Mouse (Mus musculus): ENCODE results near the gene Por. TPM values are rescaled to one million over a fixed set of nuclear protein-coding genes. Genes with fewer than 3 reads are reported as not detected.

The Por gene
- total and polyA plus RNA-seq, 2 experiments from 2014 or later = 75.2 to 94.1 TPM

- Histone ChIP-seq H3K36me3 (ENCODE audit: insufficient read depth, low read length) (peaks cover 35% of the 10 kb centered on the region), H3K4me3 (ENCODE audit: low read depth, low read length) (no peak overlapping the region), H3K4me2 (ENCODE audit: low read depth, low read length, poor library complexity, severe bottlenecking) (no peak overlapping the region), H3K9ac (replicated peaks; ENCODE audit: low read length, poor library complexity, severe bottlenecking) (no peak overlapping the region), H3K9me3 (ENCODE audit: low read length) (no peaks in the 10 kb centered on the region), H3K27ac (ENCODE audit: low read depth, low read length) (no peak overlapping the region), H3K27me3 (ENCODE audit: insufficient read depth, low read length) (no peaks in the 10 kb centered on the region), H3K4me1 (ENCODE audit: insufficient read depth, low read length) (peaks cover 23% of the 10 kb centered on the region)
- TF ChIP-seq CTCF (IDR thresholded peaks at IDR 0.05) = no peak
- no peak for ATAC-seq (ENCODE audit: low FRiP score)
- no peak for DNase-seq (ENCODE audit: low spot score)
- WGBS = 56% methylated on average over 2 of the region's 2 CpGs
Observed at GRCm38 (mm10) chr5:135726641-135727346, 57.0 kb downstream of the Por start.

- Histone ChIP-seq H3K27ac (ENCODE audit: low read depth, low read length) (no peak overlapping the region), H3K9ac (replicated peaks; ENCODE audit: low read length, poor library complexity, severe bottlenecking) (no peak overlapping the region), H3K4me1 (ENCODE audit: insufficient read depth, low read length) (peaks cover 23% of the 10 kb centered on the region), H3K4me3 (ENCODE audit: low read depth, low read length) (no peak overlapping the region), H3K36me3 (ENCODE audit: insufficient read depth, low read length) (peaks cover 45% of the 10 kb centered on the region), H3K27me3 (ENCODE audit: insufficient read depth, low read length) (no peaks in the 10 kb centered on the region), H3K9me3 (ENCODE audit: low read length) (no peaks in the 10 kb centered on the region), H3K4me2 (ENCODE audit: low read depth, low read length, poor library complexity, severe bottlenecking) (no peak overlapping the region)
- TF ChIP-seq CTCF (IDR thresholded peaks at IDR 0.05) = no peak
- DNase-seq (ENCODE audit: low spot score) (no peak), ATAC-seq (ENCODE audit: low FRiP score) (no peak)
- 93% methylated on average over 9 of the region's 9 CpGs for WGBS
Observed at GRCm38 (mm10) chr5:135727871-135728270, 58.0 kb downstream of the Por start.

DNA sequence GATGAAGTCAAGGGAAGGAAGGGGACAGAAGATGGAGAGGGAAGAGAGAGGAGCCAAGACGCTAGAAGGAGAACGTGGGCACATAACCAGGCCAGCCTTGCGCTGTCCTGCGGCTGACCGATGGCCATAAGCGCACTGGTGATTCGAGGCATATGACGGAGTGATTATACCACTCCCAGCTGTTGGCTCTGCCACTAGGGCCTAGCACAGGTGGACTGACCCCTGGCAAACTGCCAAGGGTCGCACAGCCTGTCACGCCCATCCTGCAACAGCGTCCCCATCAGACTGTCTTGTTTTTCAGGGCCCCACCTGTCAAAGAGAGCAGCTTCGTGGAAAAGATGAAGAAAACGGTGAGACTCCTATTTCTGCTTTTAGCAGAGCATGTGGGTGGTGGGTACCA, 58.5 kb downstream of the Por start:
- Histone ChIP-seq H3K4me3 (ENCODE audit: low read depth, low read length) (no peak overlapping the region), H3K9me3 (ENCODE audit: low read length) (no peaks in the 10 kb centered on the region), H3K4me2 (ENCODE audit: low read depth, low read length, poor library complexity, severe bottlenecking) (no peak overlapping the region), H3K9ac (replicated peaks; ENCODE audit: low read length, poor library complexity, severe bottlenecking) (no peak overlapping the region), H3K4me1 (ENCODE audit: insufficient read depth, low read length) (peaks cover 23% of the 10 kb centered on the region), H3K27ac (ENCODE audit: low read depth, low read length) (no peak overlapping the region), H3K27me3 (ENCODE audit: insufficient read depth, low read length) (no peaks in the 10 kb centered on the region), H3K36me3 (ENCODE audit: insufficient read depth, low read length) (peaks cover 50% of the 10 kb centered on the region)
- ATAC-seq (ENCODE audit: low FRiP score) (no peak), DNase-seq (ENCODE audit: low spot score) (no peak)
- 97% methylated on average over 13 of the region's 13 CpGs for WGBS
- TF ChIP-seq CTCF (IDR thresholded peaks at IDR 0.05) = no peak

DNA sequence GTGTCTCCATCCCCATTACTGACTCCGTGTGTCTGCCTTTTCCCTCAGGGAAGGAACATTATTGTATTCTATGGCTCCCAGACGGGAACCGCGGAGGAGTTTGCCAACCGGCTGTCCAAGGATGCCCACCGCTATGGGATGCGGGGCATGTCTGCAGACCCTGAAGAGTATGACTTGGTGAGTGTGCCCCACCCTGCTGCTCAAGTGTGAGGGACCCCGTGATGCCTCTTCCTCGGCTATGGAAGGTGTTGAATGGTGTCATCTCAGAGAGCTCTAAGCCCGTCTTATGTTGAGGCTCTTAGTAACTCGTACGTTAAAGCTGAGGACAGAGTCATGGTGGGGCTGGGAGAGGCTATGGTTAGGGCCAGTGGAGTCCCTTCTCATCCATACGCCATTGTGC, 59.5 kb downstream of the Por start:
- Histone ChIP-seq H3K9me3 (ENCODE audit: low read length) (no peaks in the 10 kb centered on the region), H3K36me3 (ENCODE audit: insufficient read depth, low read length) (peaks cover 60% of the 10 kb centered on the region), H3K4me2 (ENCODE audit: low read depth, low read length, poor library complexity, severe bottlenecking) (no peak overlapping the region), H3K9ac (replicated peaks; ENCODE audit: low read length, poor library complexity, severe bottlenecking) (no peak overlapping the region), H3K27ac (ENCODE audit: low read depth, low read length) (no peak overlapping the region), H3K4me1 (ENCODE audit: insufficient read depth, low read length) (peaks cover 22% of the 10 kb centered on the region), H3K4me3 (ENCODE audit: low read depth, low read length) (no peak overlapping the region), H3K27me3 (ENCODE audit: insufficient read depth, low read length) (no peaks in the 10 kb centered on the region)
- TF ChIP-seq CTCF (IDR thresholded peaks at IDR 0.05) = no peak
- ATAC-seq (ENCODE audit: low FRiP score) = no peak
- no peak for DNase-seq (ENCODE audit: low spot score)
- WGBS = 91% methylated on average over 13 of the region's 13 CpGs

DNA sequence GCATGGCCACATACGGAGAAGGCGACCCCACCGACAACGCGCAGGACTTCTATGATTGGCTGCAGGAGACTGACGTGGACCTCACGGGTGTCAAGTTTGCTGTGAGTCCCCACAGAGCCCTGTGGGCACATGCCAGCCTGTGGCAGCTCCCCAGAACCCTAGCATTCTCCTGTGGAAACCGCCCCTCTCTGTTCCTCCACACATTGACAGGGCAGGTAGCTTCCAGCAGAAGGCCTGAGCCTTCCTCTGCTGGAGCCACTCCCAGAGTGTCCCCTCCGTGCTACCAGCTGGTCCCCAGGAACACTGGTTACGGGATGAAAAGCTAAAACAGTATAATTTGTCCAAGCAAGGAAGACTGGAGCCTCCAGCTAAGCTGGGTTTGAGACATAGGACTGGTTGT, 60.4 kb downstream of the Por start:
- ATAC-seq (ENCODE audit: low FRiP score) (no peak), DNase-seq (ENCODE audit: low spot score) (no peak)
- H3K4me1 ChIP-seq (ENCODE audit: insufficient read depth, low read length) = peaks cover 13% of the 10 kb centered on the region
- no peak for TF ChIP-seq CTCF (IDR thresholded peaks at IDR 0.05)
- H3K36me3 ChIP-seq (ENCODE audit: insufficient read depth, low read length) = peaks cover 69% of the 10 kb centered on the region
- no peak overlapping the region for H3K4me3 ChIP-seq (ENCODE audit: low read depth, low read length)
- H3K9ac ChIP-seq (replicated peaks; ENCODE audit: low read length, poor library complexity, severe bottlenecking) = no peak overlapping the region
- H3K9me3 ChIP-seq (ENCODE audit: low read length) = no peaks in the 10 kb centered on the region
- no peak overlapping the region for H3K4me2 ChIP-seq (ENCODE audit: low read depth, low read length, poor library complexity, severe bottlenecking)
- H3K27ac ChIP-seq (ENCODE audit: low read depth, low read length) = no peak overlapping the region
- 96% methylated on average over 10 of the region's 10 CpGs for WGBS
- no peaks in the 10 kb centered on the region for H3K27me3 ChIP-seq (ENCODE audit: insufficient read depth, low read length)

DNA sequence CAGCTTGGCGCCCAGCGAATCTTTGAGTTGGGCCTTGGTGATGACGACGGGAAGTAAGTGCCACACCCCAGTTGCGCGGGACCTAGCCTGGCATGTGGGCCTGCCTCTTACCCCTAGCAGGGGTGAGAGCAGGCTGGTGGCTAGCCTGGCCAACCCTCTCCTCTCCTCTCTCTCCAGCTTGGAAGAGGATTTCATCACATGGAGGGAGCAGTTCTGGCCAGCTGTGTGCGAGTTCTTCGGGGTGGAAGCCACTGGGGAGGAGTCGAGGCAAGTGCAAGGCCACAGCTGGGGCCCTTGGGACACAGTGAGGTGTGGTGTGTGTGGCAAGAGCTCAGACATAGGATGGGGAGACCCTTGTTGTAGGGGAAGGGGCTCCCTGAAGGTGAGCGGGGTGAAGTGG, 61.1 kb downstream of the Por start:
- no peak for TF ChIP-seq CTCF (IDR thresholded peaks at IDR 0.05)
- 96% methylated on average over 10 of the region's 10 CpGs for WGBS

More for the DNA sequence above, 61.1 kb downstream of the Por start:
- H3K4me3 ChIP-seq (ENCODE audit: low read depth, low read length) = no peak overlapping the region
- no peak overlapping the region for H3K9ac ChIP-seq (replicated peaks; ENCODE audit: low read length, poor library complexity, severe bottlenecking)
- ATAC-seq (ENCODE audit: low FRiP score) (no peak), DNase-seq (ENCODE audit: low spot score) (no peak)
- H3K9me3 ChIP-seq (ENCODE audit: low read length) = no peaks in the 10 kb centered on the region
- H3K27me3 ChIP-seq (ENCODE audit: insufficient read depth, low read length) = no peaks in the 10 kb centered on the region
- H3K4me1 ChIP-seq (ENCODE audit: insufficient read depth, low read length) = peaks cover 7% of the 10 kb centered on the region; the same call in 1 of the 2 replicates
- H3K36me3 ChIP-seq (ENCODE audit: insufficient read depth, low read length) = peaks cover 75% of the 10 kb centered on the region
- no peak overlapping the region for H3K27ac ChIP-seq (ENCODE audit: low read depth, low read length)
- no peak overlapping the region for H3K4me2 ChIP-seq (ENCODE audit: low read depth, low read length, poor library complexity, severe bottlenecking)
